Mouse (Mus musculus) brain, embryonic 14.5 days (tissue): ENCODE measurements at regions not wholly inside any gene's neighbourhood (a gene's known extent, or its start where the extent isn't known, plus 50 kb on each side); places are given as distances from the start of the nearest gene placed in this dataset.

ENCODE experiments used
- CTCF ChIP-seq: fragments of 200-500 bp; IDR thresholded peaks from 2 replicates; pipeline ENCODE4 v1.5.1; 2012; ENCODE audit warnings: inconsistent platforms, mild to moderate bottlenecking, moderate library complexity, borderline replicate concordance; ENCODE audit not compliant: insufficient read depth, insufficient read length; ENCODE audit errors: extremely low read depth
- POLR2A ChIP-seq: fragments of 200-500 bp; IDR thresholded peaks from 2 replicates; pipeline ENCODE4 v1.6.1; 2012; ENCODE audit warnings: mild to moderate bottlenecking, inconsistent platforms, borderline replicate concordance; ENCODE audit not compliant: poor library complexity, insufficient read depth, insufficient read length, severe bottlenecking; ENCODE audit errors: extremely low read depth

DNA sequence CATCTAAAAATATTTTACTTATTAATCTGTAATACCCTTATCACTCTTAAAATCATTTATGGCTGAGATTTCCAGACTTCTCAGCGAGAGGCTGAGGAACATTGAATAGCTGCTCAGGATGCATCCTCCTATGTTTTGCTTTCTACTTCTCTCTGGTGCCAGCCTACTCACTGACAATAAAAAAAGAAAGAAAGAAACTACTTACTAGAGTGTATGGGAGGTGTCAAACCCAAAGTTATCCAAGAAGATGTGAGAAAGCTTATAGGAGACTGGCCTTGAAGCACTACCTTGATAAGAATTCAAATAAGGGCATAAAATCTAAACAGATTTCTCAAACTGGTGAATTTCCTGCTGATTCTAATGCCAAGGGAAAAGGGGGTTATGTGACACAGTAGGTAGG is 175.4 kb upstream of the Fmr1 start:
- no peak for TF ChIP-seq CTCF
- TF ChIP-seq POLR2A, result no peak
